Mouse (Mus musculus) megakaryocyte, embryonic 14.5 days (primary cell): ENCODE measurements at regions not wholly inside any gene's neighbourhood (a gene's known extent, or its start where the extent isn't known, plus 50 kb on each side); places are given as distances from the start of the nearest gene placed in this dataset.

Experiments used
- FLI1 ChIP-seq: IDR thresholded peaks from 2 replicates; pipeline ENCODE4 v1.6.1; 2012; ENCODE audit warnings: low read length, inconsistent platforms, mixed read lengths
- GATA1 ChIP-seq: IDR thresholded peaks from 3 replicates; pipeline ENCODE4 v1.6.1; 2012; ENCODE audit warnings: mixed read lengths, low read length, inconsistent platforms, borderline replicate concordance

DNA sequence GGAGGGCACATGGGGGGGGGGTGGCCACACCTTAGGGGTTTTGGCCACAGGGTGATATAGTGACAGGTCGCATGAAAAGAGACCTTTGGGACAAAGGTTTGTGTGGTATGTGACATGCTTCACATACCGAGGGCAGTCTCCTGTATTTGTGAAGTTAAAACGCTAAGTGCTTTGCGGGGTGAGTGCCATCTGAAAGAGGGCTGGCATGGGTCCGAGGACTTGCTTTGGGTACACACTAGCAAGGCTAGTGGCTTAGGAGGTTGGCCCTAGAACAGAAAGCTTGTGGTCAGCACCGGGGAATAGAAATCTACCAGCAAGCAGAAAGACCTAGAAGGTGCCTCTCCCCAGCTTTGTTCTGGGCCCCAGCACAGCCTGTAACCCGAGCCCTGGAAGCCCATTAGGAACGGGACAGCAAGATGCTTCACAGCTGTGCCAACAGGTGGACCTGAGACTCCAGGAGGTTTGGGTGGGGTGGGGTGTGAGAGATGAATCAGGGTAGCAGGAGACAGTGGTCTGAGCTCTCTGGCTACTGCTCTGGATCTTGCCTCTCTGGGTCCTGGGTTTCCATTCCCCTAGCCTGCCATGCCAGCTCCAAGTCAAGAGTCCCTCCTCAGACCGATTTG, 107.0 kb upstream of the Irx3 start:
- TF ChIP-seq GATA1 (no peak), FLI1 (no peak)
